Mouse (Mus musculus) layer of hippocampus, adult 2 months (tissue): ENCODE results near the gene Zfp638. TPM values are rescaled to one million over a fixed set of nuclear protein-coding genes. Genes with fewer than 3 reads are reported as not detected.
"Not testable (repeated sequence)": the region's sequence is repeated elsewhere in the genome, so short reads cannot be mapped to it uniquely, and the experiment has no call there.

Experiments
- DNase-seq, 2 experiments: peaks; one replicate each; pipeline ENCODE4 v3.0.0; 2022; ENCODE audit warnings: low spot score in 2 of 2
- H3K27ac ChIP-seq: fragments of 200-600 bp; 2 replicates; pipeline ENCODE4 v1.8.1; 2022
- H3K4me3 ChIP-seq: fragments of 200-600 bp; 2 replicates; pipeline ENCODE4 v1.8.1; 2022; ENCODE audit warnings: mild to moderate bottlenecking
- CTCF ChIP-seq: fragments of 200-600 bp; conservative IDR thresholded peaks from 2 replicates; pipeline ENCODE4 v1.8.1; 2022; ENCODE audit warnings: antibody characterized with exemption, mild to moderate bottlenecking, moderate library complexity
- total RNA-seq, 2 experiments: library from RNA; stranded (reverse); gene quantifications; 2 replicates each; pipeline ENCODE4 v1.2.3; 2021

Gene Zfp638
- total RNA-seq, 2 experiments from 2014 or later: 127 to 136 TPM

- TF ChIP-seq CTCF: no peak
- H3K27ac ChIP-seq: no peak overlapping the region
- no peak overlapping the region for H3K4me3 ChIP-seq
- no peak for DNase-seq
Measured at GRCm38 (mm10) chr6:84025636-84026035, 158.7 kb downstream of the Zfp638 start.

DNA sequence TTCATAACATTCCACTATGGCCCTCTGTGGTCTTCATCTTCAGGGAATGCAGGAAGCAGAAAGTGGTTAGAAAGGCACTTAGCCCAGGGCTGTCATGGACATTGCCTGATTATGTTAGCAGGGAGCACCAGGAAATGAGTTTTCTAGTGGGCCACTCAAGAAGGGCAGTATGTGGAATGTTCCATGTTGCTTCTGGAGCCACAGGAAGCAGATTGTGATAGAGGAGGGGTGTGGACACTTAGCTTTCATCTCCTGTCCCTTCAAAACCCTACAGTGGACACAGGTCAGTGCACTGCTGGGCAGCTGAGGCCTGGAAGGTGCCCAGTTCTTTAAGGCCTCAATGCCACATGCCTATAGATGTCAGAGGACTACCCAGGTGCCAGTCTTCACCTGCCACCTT lies 161.9 kb downstream of the Zfp638 start:
- DNase-seq: no peak
- no peak overlapping the region for H3K4me3 ChIP-seq
- no peak for TF ChIP-seq CTCF
- no peak overlapping the region for H3K27ac ChIP-seq

- TF ChIP-seq CTCF: no peak
- Histone ChIP-seq H3K4me3 (no peak overlapping the region), H3K27ac (no peak overlapping the region)
- DNase-seq: no peak
Measured at GRCm38 (mm10) chr6:84029775-84030174, 162.9 kb downstream of the Zfp638 start.

DNA sequence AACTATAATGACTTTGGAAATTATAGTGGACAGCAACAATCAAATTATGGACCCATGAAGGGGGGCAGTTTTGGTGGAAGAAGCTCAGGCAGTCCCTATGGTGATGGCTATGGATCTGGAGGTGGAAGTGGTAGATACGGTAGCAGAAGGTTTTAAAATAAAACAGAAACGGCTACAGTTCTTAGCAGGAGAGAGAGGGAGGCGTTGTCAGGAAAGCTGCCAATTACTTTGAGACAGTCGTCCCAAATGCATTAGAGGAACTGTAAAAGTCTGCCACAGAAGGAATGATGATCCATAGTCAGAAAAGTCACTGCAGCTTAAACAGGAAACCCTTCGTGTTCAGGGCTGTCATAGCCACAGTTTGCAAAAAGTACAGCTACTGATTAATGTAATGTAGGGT lies 165.6 kb downstream of the Zfp638 start:
- not testable (repeated sequence) for H3K4me3 ChIP-seq, H3K27ac ChIP-seq
- DNase-seq: peak in 1 of 2 experiments; percentile 19

Other genes starting within 250 kb of the Zfp638 start
- gene Clec4f, start 210.9 kb upstream of the Zfp638 start, total RNA-seq: not detected
- not detected for gene Cd207, start 189.3 kb upstream of the Zfp638 start, total RNA-seq
- gene Vax2, start 155.8 kb upstream of the Zfp638 start, total RNA-seq: not detected
- gene Atp6v1b1, start 124.1 kb upstream of the Zfp638 start, total RNA-seq: under 1 TPM; 0.31 to 0.42 TPM
- gene Ankrd53, start 104.5 kb upstream of the Zfp638 start, total RNA-seq: not detected
- 10 to 100 TPM; 51.8 to 55.3 TPM for gene Tex261, start 91.3 kb upstream of the Zfp638 start, total RNA-seq
- 10 to 100 TPM; 47.6 to 51.0 TPM for gene Nagk, start 72.1 kb upstream of the Zfp638 start, total RNA-seq
- 10 to 100 TPM; 48.6 to 48.9 TPM for gene Paip2b, start 35.4 kb upstream of the Zfp638 start, total RNA-seq
- 1 to 10 TPM; 1.6 to 3.6 TPM for gene Dysf, start 141.5 kb downstream of the Zfp638 start, total RNA-seq